In the genomic region with DNA sequence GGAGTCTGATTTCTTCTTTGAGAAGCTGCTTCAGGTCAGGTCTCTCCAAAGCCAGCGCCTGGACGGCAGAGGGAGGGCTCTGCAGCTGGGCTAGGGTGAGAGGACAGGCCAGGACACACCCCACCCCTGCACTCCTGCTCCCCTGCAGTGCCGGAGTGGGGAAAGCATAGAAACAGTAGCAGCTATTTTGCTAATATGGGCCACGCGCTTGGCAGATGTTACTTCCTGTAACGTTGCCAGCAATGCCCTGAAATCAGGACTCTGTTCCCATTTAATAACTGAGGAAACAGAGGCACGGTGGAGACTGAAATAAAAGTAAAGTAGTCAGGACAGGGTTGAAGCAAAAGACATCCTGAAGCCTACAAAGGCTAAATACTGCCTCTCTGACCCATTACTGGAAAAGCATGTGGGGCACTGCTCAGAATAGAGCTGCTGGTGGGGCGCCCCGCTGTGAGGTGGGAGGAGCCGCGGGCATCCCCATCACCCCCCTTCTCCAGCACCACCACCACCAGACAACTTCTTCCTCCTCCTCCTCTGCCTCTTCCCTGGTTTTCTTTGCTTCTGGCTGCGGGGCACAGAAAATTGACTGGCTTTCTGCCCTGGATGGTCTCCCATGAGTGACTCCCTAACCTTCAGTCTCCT, we compare ENCODE assay signal across 8 mouse cellular contexts.
A peak's percentile ranks its signal among the peaks of the same experiment; 100 is the strongest.
DNase-seq lines count a peak whose midpoint lies in the region; ATAC-seq and TF ChIP-seq lines count a peak whose summit lies in the region.

No protein-coding gene starts in this region.

- peak overlapping the region; percentile 6 for H3K4me2 ChIP-seq in heart, embryonic 15.5 days
- peak overlapping the region; percentile 14; the same call in 1 of the 2 replicates for H3K4me2 ChIP-seq in limb, embryonic 14.5 days (replicated peaks; ENCODE audit: low read depth, low read length, severe bottlenecking)
- H3K4me2 ChIP-seq in stomach, postnatal 0 days (replicated peaks; ENCODE audit: low read depth): peak overlapping the region; percentile 27; the same call in 1 of the 2 replicates

- no peaks in the 10 kb centered on the region for H3K36me3 ChIP-seq in heart, embryonic 15.5 days
- no peaks in the 10 kb centered on the region for H3K36me3 ChIP-seq in limb, embryonic 14.5 days (ENCODE audit: control insufficient read depth, insufficient read depth, low read length)
- H3K36me3 ChIP-seq in stomach, postnatal 0 days (ENCODE audit: control insufficient read depth, insufficient read depth, low read length): no peaks in the 10 kb centered on the region

- no peak overlapping the region for H3K27ac ChIP-seq in heart, embryonic 15.5 days
- no peak overlapping the region for H3K27ac ChIP-seq in limb, embryonic 14.5 days (replicated peaks; ENCODE audit: low read depth, low read length)
- H3K27ac ChIP-seq in stomach, postnatal 0 days (replicated peaks): no peak overlapping the region

- TF ChIP-seq EP300 in stomach, postnatal 0 days (optimal IDR thresholded peaks at IDR 0.05): no peak

- no peaks in the 10 kb centered on the region for H3K9me3 ChIP-seq in heart, embryonic 15.5 days (replicated peaks)
- no peaks in the 10 kb centered on the region for H3K9me3 ChIP-seq in limb, embryonic 14.5 days (ENCODE audit: control insufficient read depth, low read length)
- no peaks in the 10 kb centered on the region for H3K9me3 ChIP-seq in stomach, postnatal 0 days (ENCODE audit: control insufficient read depth, low read length)

- TF ChIP-seq POLR2A in limb, embryonic 14.5 days (IDR thresholded peaks at IDR 0.05; ENCODE audit: borderline replicate concordance, extremely low read depth, insufficient read depth, insufficient read length): no peak

- H3K9ac ChIP-seq in heart, embryonic 15.5 days: no peak overlapping the region
- no peak overlapping the region for H3K9ac ChIP-seq in limb, embryonic 14.5 days (ENCODE audit: low read depth, low read length, severe bottlenecking)
- no peak overlapping the region for H3K9ac ChIP-seq in stomach, postnatal 0 days (ENCODE audit: low read length)

- H3K4me3 ChIP-seq in heart, embryonic 15.5 days: peak overlapping the region; percentile 0; the same call in 1 of the 2 replicates
- H3K4me3 ChIP-seq in limb, embryonic 14.5 days (replicated peaks; ENCODE audit: low read length): no peak overlapping the region
- no peak overlapping the region for H3K4me3 ChIP-seq in stomach, postnatal 0 days (ENCODE audit: low read depth, low read length)

- no peak for ATAC-seq in heart, embryonic 15.5 days (replicated peaks; ENCODE audit: insufficient number of reproducible peaks, insufficient read depth, low FRiP score, low read depth)
- no peak for ATAC-seq in limb, embryonic 14.5 days (ENCODE audit: low FRiP score, low read depth)
- ATAC-seq in stomach, postnatal 0 days (ENCODE audit: low FRiP score, low TSS enrichment): no peak

- H3K4me1 ChIP-seq in heart, embryonic 15.5 days (replicated peaks): peaks cover 16% of the 10 kb centered on the region
- H3K4me1 ChIP-seq in limb, embryonic 14.5 days (ENCODE audit: control insufficient read depth, insufficient read depth, low read length): peaks cover 22% of the 10 kb centered on the region
- peaks cover 2% of the 10 kb centered on the region for H3K4me1 ChIP-seq in stomach, postnatal 0 days (replicated peaks; ENCODE audit: control insufficient read depth, insufficient read depth)

- DNase-seq in gastrocnemius, postnatal 14 days: peak; percentile 9
- DNase-seq in gastrocnemius, postnatal 25 days: no peak
- peak; percentile 10 for DNase-seq in A20 (ENCODE audit: low read depth, low spot score)
- DNase-seq in cerebellum, postnatal 14 days: peak; percentile 20 to 24
- peak; percentile 30 for DNase-seq in limb, embryonic 14.5 days (ENCODE audit: low spot score)
- no peak for DNase-seq in stomach, postnatal 0 days (ENCODE audit: low spot score)
- DNase-seq in right cerebral cortex, adult 2 months (ENCODE audit: low spot score in 2 of 2): no peak

- peaks cover 29% of the 10 kb centered on the region for H3K27me3 ChIP-seq in heart, embryonic 15.5 days
- H3K27me3 ChIP-seq in limb, embryonic 14.5 days (ENCODE audit: control insufficient read depth, insufficient read depth, low read length): no peaks in the 10 kb centered on the region
- no peaks in the 10 kb centered on the region for H3K27me3 ChIP-seq in stomach, postnatal 0 days (ENCODE audit: control insufficient read depth, insufficient read depth, low read length)

- 4% methylated on average over 12 of the region's 12 CpGs for WGBS in heart, embryonic 15.5 days
- WGBS in limb, embryonic 14.5 days: 2% methylated on average over 12 of the region's 12 CpGs
- WGBS in stomach, postnatal 0 days: 5% methylated on average over 12 of the region's 12 CpGs

- intact Hi-C loops in gastrocnemius, postnatal 14 days (cut with DNase I; ENCODE audit: low total_unique reads): no loop called here

- TF ChIP-seq CTCF in stomach, postnatal 0 days (IDR thresholded peaks at IDR 0.05; ENCODE audit: low read depth): no peak

Comparison
In these comparisons a context has a peak if more than half of its experiments do, and no peak if none do; other contexts are left out.
1. DNase-seq: peak in gastrocnemius, postnatal 14 days (single experiment), A20 (single experiment), cerebellum, postnatal 14 days (2 of 2) and limb, embryonic 14.5 days (single experiment); none in gastrocnemius, postnatal 25 days (single experiment), stomach, postnatal 0 days (single experiment) and right cerebral cortex, adult 2 months (0 of 2).
2. Peak in every context shown above with its lines, with median percentiles within 50 percentile points of each other: H3K4me2 ChIP-seq.